Mouse (Mus musculus) ES-E14 (cell line): ENCODE data around the gene Vps52.

Source experiments
- CHD2 ChIP-seq: IDR thresholded peaks from 2 replicates; pipeline ENCODE4 v1.6.1; 2014; ENCODE audit warnings: mild to moderate bottlenecking, low read depth, low read length, inconsistent platforms
- HCFC1 ChIP-seq: IDR thresholded peaks from 2 replicates; pipeline ENCODE4 v1.6.1; 2012; ENCODE audit warnings: low read length, inconsistent platforms, borderline replicate concordance; ENCODE audit not compliant: insufficient read depth
- MAFK ChIP-seq: IDR thresholded peaks from 2 replicates; pipeline ENCODE4 v1.6.1; 2014; ENCODE audit warnings: mild to moderate bottlenecking, low read depth, low read length, inconsistent platforms; ENCODE audit not compliant: insufficient read depth
- ZC3H11A ChIP-seq: IDR thresholded peaks from 2 replicates; pipeline ENCODE4 v1.6.1; 2012; ENCODE audit warnings: low read depth, mild to moderate bottlenecking, inconsistent platforms, low read length, borderline replicate concordance
- ZNF384 ChIP-seq: IDR thresholded peaks from 2 replicates; pipeline ENCODE4 v1.6.1; 2012; ENCODE audit warnings: low read depth, low read length, inconsistent platforms

- TF ChIP-seq ZC3H11A: no peak
- TF ChIP-seq MAFK: no peak
- no peak for TF ChIP-seq HCFC1
- no peak for TF ChIP-seq ZNF384
- TF ChIP-seq CHD2: no peak
These were observed 36.0 kb upstream of the Vps52 start for GRCm38 (mm10) chr17:33919351-33920281.
